Mouse (Mus musculus) regulatory T cell (primary cell): Measurements from ENCODE around the gene Cntn2.

Experiments used
- in situ Hi-C: fragments of 300-600 bp; cut with MboI, MseI; formaldehyde crosslinking; loops from one replicate; pipeline ENCODE4 v1.15.1; 2025; ENCODE audit warnings: high pct_unique_total_duplicates

Cntn2 gene

DNA sequence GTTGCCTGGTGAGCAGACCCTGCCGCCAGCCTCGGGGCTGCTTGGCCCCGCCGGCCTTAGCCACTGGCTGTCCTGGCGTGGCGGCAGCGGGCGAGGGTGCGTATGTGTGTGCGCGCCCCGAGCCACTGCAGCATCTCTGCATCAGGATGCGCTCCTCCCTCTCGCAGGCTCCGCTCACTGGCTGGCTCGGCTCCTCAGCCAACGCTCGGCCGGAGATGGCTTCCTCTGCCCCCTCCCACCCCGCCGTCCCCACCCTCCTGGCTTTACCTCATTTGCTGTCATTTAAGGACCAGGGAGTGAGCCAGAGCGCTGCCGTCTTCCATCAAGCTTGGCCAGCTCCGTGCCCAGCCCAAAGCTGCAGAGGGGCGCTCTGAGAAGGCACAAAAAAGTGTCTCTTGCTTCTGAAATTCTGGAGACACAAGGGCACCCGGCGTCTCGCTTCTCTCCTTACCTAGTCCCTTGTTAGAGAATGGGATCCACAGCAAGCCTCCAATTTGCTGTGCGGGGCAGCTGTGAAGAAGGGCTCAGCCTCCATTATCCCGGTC is at the start of gene Cntn2:
Cntn2 (minus strand) TSS at position 495 of the 545 bp plus-strand sequence.
- in situ Hi-C loops = no loop called here

GRCm38 (mm10) chr1:132592145-132592544 is 49.1 kb upstream of the Cntn2 start:
- in situ Hi-C loops = loop anchor here (5.0 kb wide), 1 partner anchor 65 kb away; no protein-coding TSS in a partner anchor

GRCm38 (mm10) chr1:132591399-132591930 is 48.4 kb upstream of the Cntn2 start:
- in situ Hi-C loops = loop anchor here (5.0 kb wide), 1 partner anchor 64 kb away; no protein-coding TSS in a partner anchor

DNA sequence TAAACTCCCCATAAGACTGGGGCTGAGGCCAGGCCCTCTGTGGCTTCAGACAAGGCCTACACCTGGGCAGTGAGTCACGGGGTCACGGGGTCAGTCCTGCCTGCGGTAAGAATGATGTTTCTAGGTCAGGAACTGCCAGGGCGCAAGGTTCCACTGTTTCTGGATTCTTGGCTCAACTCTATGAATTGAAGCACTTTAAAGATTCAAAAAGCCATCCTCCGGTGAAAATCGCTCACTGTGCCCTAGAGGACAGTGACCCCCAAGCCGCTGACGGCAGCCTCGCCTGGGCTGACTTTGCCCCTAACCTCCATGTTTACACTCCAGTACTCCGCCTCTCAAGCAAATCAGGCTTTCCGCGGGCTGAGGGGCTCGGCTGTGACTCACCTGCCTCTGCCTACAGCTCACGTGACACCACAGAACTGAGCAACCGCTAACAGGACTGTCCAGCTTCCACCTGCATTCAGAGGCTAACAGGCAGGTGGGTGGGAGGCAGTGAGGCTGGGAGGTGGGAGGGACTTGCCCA is 43.7 kb upstream of the Cntn2 start:
- in situ Hi-C loops = no loop called here

DNA sequence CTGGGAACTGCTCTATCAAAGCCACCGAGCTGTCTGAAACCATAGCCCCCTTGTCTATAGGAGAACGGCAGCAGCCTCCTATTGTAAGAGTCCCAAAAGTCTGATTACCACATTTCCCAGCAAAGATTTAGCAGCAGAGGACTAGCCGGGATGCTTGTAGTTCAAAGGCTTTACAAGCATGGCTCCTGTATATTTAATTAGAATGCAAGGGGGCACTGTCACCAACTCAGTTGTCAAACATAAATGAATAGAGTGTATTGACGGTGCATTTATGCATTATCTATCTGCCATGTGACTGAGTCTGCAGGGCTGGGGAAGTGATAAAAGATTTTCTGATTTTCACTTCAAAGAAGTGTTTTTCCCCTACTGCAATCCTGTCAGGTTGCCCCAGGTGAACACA is 42.3 kb upstream of the Cntn2 start:
- in situ Hi-C loops = no loop called here

DNA sequence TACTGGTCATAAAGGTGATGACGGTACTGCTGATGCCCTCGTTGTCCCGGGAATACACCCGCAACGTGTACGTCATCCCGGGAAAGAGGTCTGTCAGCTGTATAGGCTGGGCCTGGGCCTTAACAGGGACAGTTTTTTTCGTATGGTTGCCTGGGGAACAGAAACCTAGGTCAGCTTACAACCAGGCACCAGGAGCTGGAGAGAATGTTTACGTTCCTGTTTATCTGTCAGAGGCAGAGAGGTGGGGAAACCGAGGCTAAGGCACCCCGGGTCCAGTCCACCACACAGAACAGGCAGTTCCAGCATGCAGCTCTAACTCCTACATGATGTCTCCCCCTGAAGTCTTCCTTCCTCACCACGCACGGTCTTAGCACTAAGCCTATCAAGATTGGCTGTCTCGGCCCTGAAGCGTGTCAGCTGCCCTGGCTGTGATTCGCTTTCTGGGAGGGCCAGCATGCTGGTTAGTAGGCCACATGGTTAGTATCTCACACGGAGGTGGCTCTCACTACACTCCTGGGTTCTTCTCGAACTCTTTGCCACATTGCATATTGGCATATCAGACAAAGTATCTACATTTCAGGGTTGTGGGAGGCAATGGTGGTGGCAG is 40.0 kb upstream of the Cntn2 start:
- in situ Hi-C loops = no loop called here

- in situ Hi-C loops = no loop called here
Observed at GRCm38 (mm10) chr1:132581845-132582839, 39.1 kb upstream of the Cntn2 start.

DNA sequence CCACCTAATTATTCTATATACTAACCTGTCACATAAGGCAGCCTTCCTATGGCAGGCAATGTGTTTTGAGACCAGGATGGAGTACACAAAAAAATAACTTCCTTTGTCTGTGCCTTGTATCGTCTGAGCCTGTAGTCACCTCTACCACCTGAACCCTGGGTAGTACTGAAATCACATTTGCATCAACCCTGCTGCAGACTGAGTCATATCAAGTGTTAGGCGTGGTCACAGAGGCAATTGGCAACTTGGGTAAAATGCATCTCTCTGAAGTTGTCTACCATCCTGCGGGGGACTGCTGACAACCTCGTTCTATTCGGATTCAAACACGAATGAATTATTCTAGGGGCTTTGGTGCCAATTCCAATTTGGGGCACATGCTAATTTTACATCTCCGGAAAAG is 37.0 kb upstream of the Cntn2 start:
- in situ Hi-C loops = no loop called here

DNA sequence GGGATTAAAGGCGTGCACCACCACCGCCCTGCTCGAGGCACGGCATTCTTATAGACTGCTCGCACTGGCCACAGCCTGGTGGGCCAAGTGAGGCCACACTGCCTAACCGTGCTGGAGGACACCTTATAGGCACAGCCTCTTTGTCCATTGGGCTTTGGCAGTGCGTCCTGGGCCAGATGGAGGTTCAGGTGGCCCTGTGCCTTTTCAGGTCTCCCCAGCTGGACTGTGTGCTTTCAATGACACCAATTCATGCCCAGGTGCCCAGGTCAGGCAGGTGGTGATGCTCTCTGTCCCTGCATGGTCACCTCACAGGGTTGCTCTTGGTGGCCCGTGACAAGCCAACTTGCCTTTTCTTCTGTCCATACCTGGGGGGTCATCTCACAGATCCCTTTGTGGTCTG is 33.8 kb upstream of the Cntn2 start:
- in situ Hi-C loops = no loop called here

- in situ Hi-C loops = loop anchor here (25.0 kb wide), 1 partner anchor 1589 kb away; no protein-coding TSS in a partner anchor
Observed at GRCm38 (mm10) chr1:132572851-132573250, 29.8 kb upstream of the Cntn2 start.

DNA sequence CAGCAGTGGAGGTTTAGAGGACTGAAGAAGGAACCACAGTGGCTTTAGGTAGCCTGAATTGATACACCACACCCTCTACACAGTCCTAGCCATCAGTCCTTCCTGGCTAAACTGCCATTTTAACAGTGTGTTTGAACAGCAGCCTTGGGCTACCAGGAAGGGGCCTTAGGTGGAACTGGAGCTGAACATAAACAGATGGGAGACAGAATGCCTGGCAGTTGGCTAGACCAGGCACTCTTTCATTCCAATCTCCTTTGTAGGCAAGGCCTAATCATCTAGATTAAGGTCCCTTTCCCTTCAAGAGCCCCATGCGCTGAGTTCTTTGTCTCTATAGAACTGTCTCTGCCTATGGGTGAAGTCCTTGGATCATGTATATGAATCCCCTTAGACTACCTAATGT is 28.6 kb upstream of the Cntn2 start:
- in situ Hi-C loops = loop anchor here (25.0 kb wide), 1 partner anchor 1591 kb away; no protein-coding TSS in a partner anchor

- in situ Hi-C loops = loop anchor here (25.0 kb wide), 1 partner anchor 1591 kb away; no protein-coding TSS in a partner anchor
Observed at GRCm38 (mm10) chr1:132570906-132571305, 27.9 kb upstream of the Cntn2 start.

DNA sequence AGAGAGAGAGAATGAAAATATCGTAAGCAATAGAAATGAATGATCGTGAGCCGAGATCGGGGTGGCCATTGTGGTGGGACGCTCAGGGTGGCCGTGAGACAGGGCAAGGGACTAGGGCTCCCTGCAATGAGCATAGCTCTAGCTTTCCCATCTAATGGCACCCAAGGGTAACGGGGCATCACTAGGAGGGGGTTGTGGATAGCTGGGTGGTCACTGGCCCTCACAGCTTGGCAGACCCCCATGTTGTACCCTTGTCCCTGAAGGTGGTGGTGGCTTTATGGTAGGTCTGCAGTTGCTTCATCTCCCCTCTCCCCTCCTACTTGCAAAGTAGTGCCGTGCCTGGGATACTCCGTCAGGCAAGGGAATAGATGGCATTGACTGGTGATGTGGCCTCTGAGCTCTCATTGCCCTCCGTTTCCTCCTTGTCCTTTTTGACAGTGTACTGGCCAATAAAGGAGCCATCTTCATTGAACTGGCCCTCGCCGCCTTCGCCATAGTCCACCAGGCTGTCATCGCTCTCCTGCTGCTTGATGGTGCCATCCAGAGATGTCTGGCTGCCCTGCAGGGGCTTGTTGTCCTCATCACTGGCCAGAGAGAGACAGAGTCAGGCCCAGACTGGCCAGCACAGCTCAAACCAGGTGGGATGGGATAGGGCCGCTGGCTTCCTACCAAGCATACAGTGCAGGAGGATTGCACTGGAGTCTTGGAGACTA is 27.2 kb upstream of the Cntn2 start:
- in situ Hi-C loops = loop anchor here (25.0 kb wide), 1 partner anchor 1592 kb away; no protein-coding TSS in a partner anchor

GRCm38 (mm10) chr1:132569516-132569915 is 26.5 kb upstream of the Cntn2 start:
- in situ Hi-C loops = loop anchor here (25.0 kb wide), 1 partner anchor 1593 kb away; no protein-coding TSS in a partner anchor

GRCm38 (mm10) chr1:132567336-132568125 is 24.5 kb upstream of the Cntn2 start:
- in situ Hi-C loops = loop anchor here (25.0 kb wide), 1 partner anchor 1595 kb away; no protein-coding TSS in a partner anchor

- in situ Hi-C loops = loop anchor here (25.0 kb wide), 1 partner anchor 1597 kb away; no protein-coding TSS in a partner anchor
Observed at GRCm38 (mm10) chr1:132565766-132566165, 22.7 kb upstream of the Cntn2 start.

- in situ Hi-C loops = loop anchor here (25.0 kb wide), 1 partner anchor 1597 kb away; no protein-coding TSS in a partner anchor
Observed at GRCm38 (mm10) chr1:132564946-132565345, 21.9 kb upstream of the Cntn2 start.

DNA sequence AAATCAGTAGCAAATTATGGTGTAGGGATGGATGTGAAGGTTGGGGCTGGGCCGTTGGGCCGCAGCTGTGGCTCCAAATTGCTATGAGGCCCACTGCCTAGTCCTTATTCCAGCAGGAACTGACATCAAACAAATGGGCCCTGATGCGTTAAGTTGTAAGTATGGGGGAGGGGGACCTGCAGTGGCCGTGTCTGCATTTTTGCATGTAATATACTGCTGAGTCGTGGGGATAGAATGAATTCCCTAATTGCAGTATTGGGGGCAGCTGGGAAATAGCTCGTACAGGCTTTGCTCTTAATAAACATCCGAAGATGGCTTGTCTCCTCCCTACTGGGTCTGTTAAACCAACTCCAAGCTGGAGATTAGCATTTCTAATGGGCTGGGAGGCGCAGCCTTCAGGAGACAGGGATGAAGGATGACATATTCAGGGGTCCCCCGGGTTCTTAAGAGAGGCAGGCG is 19.3 kb upstream of the Cntn2 start:
- in situ Hi-C loops = loop anchor here (25.0 kb wide), 1 partner anchor 1600 kb away; no protein-coding TSS in a partner anchor

DNA sequence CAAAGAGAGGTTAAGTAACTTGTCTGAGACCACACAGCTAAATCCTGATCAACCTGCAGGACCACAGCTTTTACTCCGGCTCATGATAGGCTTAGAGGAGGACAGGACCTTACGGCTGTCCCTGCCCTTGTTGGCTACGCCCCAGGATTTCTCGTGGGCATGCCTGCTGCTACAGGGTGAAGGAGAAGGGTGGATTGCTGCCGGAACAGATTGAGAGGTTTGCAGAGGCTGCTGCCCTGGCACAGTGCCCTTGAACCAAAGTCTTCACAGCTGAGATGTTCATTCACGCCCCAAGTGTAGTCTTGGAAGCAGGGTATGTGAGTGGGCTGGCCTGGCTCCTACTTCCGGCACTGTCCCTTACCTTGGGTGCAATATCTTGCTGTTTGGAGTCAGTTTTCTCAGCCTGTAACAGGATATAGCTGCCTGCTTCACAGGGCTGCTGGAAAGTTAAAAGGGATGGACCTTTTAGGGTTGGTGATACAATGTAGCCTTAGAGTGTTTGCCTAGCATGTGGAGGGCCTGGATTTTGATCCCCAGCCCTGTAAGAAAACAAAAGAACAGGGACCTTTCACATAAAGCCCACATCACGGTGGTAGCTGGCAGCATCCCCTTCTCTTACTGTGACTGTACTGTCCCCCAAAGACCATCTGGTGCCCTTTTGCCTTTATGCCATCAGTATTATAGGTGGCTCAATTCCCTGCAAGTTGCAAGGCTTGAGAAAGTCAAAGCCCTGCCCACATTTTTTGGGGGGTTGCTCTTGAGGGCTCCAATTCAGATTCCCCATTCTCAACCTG is 18.0 kb upstream of the Cntn2 start:
- in situ Hi-C loops = loop anchor here (25.0 kb wide), 1 partner anchor 1601 kb away; no protein-coding TSS in a partner anchor
